Mouse (Mus musculus) MEL (cell line): Measurements from ENCODE around the gene Card9. TPM values are rescaled to one million over a fixed set of nuclear protein-coding genes. Genes with fewer than 3 reads are reported as not detected.

Experiments
- DNase-seq: peaks from one replicate; pipeline ENCODE4 v3.0.0; 2011; ENCODE audit warnings: low read depth, low spot score
- H3K27ac ChIP-seq: 2 replicates; pipeline ENCODE4 v1.5.1; 2012; ENCODE audit warnings: low read depth, mild to moderate bottlenecking, control low read depth, low read length, moderate library complexity; ENCODE audit not compliant: control insufficient read depth
- H3K27me3 ChIP-seq, 2 experiments: fragments of 150-350 bp in 1 of 2; sonication (generic) in 1 of 2; 2 replicates each; pipeline ENCODE4 v1.6.1; 2012; ENCODE audit warnings: low read length in 2 of 2, mild to moderate bottlenecking in 2 of 2, improper control_type of control experiment in 1 of 2, moderate library complexity in 1 of 2; ENCODE audit not compliant: insufficient read depth in 2 of 2, control insufficient read depth in 1 of 2
- H3K36me3 ChIP-seq, 2 experiments: 2 replicates each; pipeline ENCODE4 v1.6.1; 2012 to 2014; ENCODE audit warnings: low read length in 2 of 2, improper control_type of control experiment in 1 of 2, inconsistent platforms in 1 of 2, mild to moderate bottlenecking in 1 of 2; ENCODE audit not compliant: insufficient read depth in 2 of 2, control insufficient read depth in 1 of 2
- H3K4me1 ChIP-seq, 2 experiments: fragments of 150-350 bp in 1 of 2; sonication (generic) in 1 of 2; 2 replicates each; pipeline ENCODE4 v1.6.1; 2012; ENCODE audit warnings: low read length in 2 of 2, improper control_type of control experiment in 1 of 2, mild to moderate bottlenecking in 1 of 2; ENCODE audit not compliant: insufficient read depth in 2 of 2, control insufficient read depth in 1 of 2
- H3K4me3 ChIP-seq, 2 experiments: fragments of 150-350 bp in 1 of 2; sonication (generic) in 1 of 2; 2 replicates each; pipeline ENCODE4 v1.5.1; 2012; ENCODE audit warnings: low read depth in 2 of 2, low read length in 2 of 2, mild to moderate bottlenecking in 2 of 2, moderate library complexity in 2 of 2, control low read depth in 1 of 2, improper control_type of control experiment in 1 of 2; ENCODE audit not compliant: control insufficient read depth in 1 of 2, insufficient read depth in 1 of 2
- H3K79me2 ChIP-seq: 2 replicates; pipeline ENCODE4 v1.6.1; 2012; ENCODE audit warnings: mild to moderate bottlenecking, low read length, moderate library complexity; ENCODE audit not compliant: control insufficient read depth, poor library complexity, insufficient read depth
- H3K9ac ChIP-seq: 2 replicates; pipeline ENCODE4 v1.6.1; 2012; ENCODE audit warnings: low read depth, mild to moderate bottlenecking, control low read depth, low read length, moderate library complexity; ENCODE audit not compliant: control insufficient read depth, poor library complexity, severe bottlenecking
- H3K9me3 ChIP-seq: fragments of 150-350 bp; sonication (generic); replicated peaks from 2 replicates; pipeline ENCODE4 v1.6.1; 2012; ENCODE audit warnings: mild to moderate bottlenecking, low read length, improper control_type of control experiment, moderate library complexity; ENCODE audit not compliant: insufficient read depth
- CHD1 ChIP-seq: IDR thresholded peaks from 2 replicates; pipeline ENCODE4 v1.6.1; 2012; ENCODE audit warnings: low read depth, mild to moderate bottlenecking, inconsistent platforms, low read length, improper control_type of control experiment
- CHD2 ChIP-seq: IDR thresholded peaks from 2 replicates; pipeline ENCODE4 v1.6.1; 2011; ENCODE audit warnings: low read length, improper control_type of control experiment
- CTCF ChIP-seq, 3 experiments: IDR thresholded peaks in 2 of 3; conservative IDR thresholded peaks in 1 of 3; 2 replicates each; pipeline ENCODE4 v1.5.1; 2011 to 2012; ENCODE audit warnings: low read length in 3 of 3, low read depth in 2 of 3, mild to moderate bottlenecking in 2 of 3, improper control_type of control experiment in 1 of 3, inconsistent platforms in 1 of 3, mixed read lengths in 1 of 3, moderate library complexity in 1 of 3; ENCODE audit not compliant: control insufficient read depth in 1 of 3, insufficient read depth in 1 of 3, poor library complexity in 1 of 3, severe bottlenecking in 1 of 3
- GABPA ChIP-seq: IDR thresholded peaks from 2 replicates; pipeline ENCODE4 v1.6.1; 2012; ENCODE audit warnings: low read depth, mild to moderate bottlenecking, inconsistent platforms, low read length, improper control_type of control experiment, moderate library complexity
- GATA1 ChIP-seq: IDR thresholded peaks from 2 replicates; pipeline ENCODE4 v1.6.1; 2011; ENCODE audit warnings: low read depth, low read length, improper control_type of control experiment
- JUND ChIP-seq: IDR thresholded peaks from 2 replicates; pipeline ENCODE4 v1.6.1; 2011; ENCODE audit warnings: low read depth, mild to moderate bottlenecking, improper control_type of control experiment, low read length
- MAFK ChIP-seq: IDR thresholded peaks from 2 replicates; pipeline ENCODE4 v1.6.1; 2011; ENCODE audit warnings: low read depth, mild to moderate bottlenecking, low read length, improper control_type of control experiment, borderline replicate concordance
- MAZ ChIP-seq: IDR thresholded peaks from 2 replicates; pipeline ENCODE4 v1.6.1; 2012; ENCODE audit warnings: low read depth, mild to moderate bottlenecking, inconsistent platforms, low read length, improper control_type of control experiment
- MEF2A ChIP-seq: IDR thresholded peaks from 2 replicates; pipeline ENCODE4 v1.6.1; 2014; ENCODE audit warnings: low read depth, mild to moderate bottlenecking, inconsistent platforms, low read length, improper control_type of control experiment; ENCODE audit not compliant: poor library complexity, insufficient replicate concordance, severe bottlenecking; ENCODE audit errors: extremely low read depth
- MYB ChIP-seq: IDR thresholded peaks from 2 replicates; pipeline ENCODE4 v1.6.1; 2011; ENCODE audit warnings: mild to moderate bottlenecking, low read depth, low read length, improper control_type of control experiment
- MYC ChIP-seq: IDR thresholded peaks from 2 replicates; pipeline ENCODE4 v1.6.1; 2011; ENCODE audit warnings: low read depth, mild to moderate bottlenecking, low read length, improper control_type of control experiment, moderate library complexity
- NELFE ChIP-seq: IDR thresholded peaks from 2 replicates; pipeline ENCODE4 v1.6.1; 2011; ENCODE audit warnings: low read depth, low read length, improper control_type of control experiment
- POLR2AphosphoS2 ChIP-seq: IDR thresholded peaks from 2 replicates; pipeline ENCODE4 v1.6.1; 2011; ENCODE audit warnings: low read length, improper control_type of control experiment
- RCOR1 ChIP-seq: IDR thresholded peaks from 2 replicates; pipeline ENCODE4 v1.6.1; 2012; ENCODE audit warnings: low read depth, mild to moderate bottlenecking, inconsistent platforms, low read length, improper control_type of control experiment
- SMC3 ChIP-seq: IDR thresholded peaks from 2 replicates; pipeline ENCODE4 v1.6.1; 2011; ENCODE audit warnings: low read depth, low read length, improper control_type of control experiment
- TAL1 ChIP-seq: IDR thresholded peaks from 2 replicates; pipeline ENCODE4 v1.6.1; 2012; ENCODE audit warnings: mild to moderate bottlenecking, inconsistent platforms, low read length, moderate library complexity, mixed read lengths
- TBP ChIP-seq: IDR thresholded peaks from 2 replicates; pipeline ENCODE4 v1.8.0; 2011; ENCODE audit warnings: low read depth, low read length, improper control_type of control experiment
- USF1 ChIP-seq: IDR thresholded peaks from 2 replicates; pipeline ENCODE4 v1.6.1; 2014; ENCODE audit warnings: low read depth, mild to moderate bottlenecking, inconsistent platforms, low read length, improper control_type of control experiment, moderate library complexity
- USF2 ChIP-seq, 2 experiments: IDR thresholded peaks; 2 replicates each; pipeline ENCODE4 v1.6.1; 2011 to 2012; ENCODE audit warnings: improper control_type of control experiment in 2 of 2, low read length in 2 of 2, borderline replicate concordance in 1 of 2, inconsistent platforms in 1 of 2, low read depth in 1 of 2, mild to moderate bottlenecking in 1 of 2; ENCODE audit not compliant: insufficient read depth in 1 of 2
- ZC3H11A ChIP-seq: IDR thresholded peaks from 2 replicates; pipeline ENCODE4 v1.6.1; 2012; ENCODE audit warnings: low read depth, mild to moderate bottlenecking, inconsistent platforms, low read length, improper control_type of control experiment
- ZKSCAN1 ChIP-seq: IDR thresholded peaks from 2 replicates; pipeline ENCODE4 v1.6.1; 2012; ENCODE audit warnings: low read depth, mild to moderate bottlenecking, inconsistent platforms, low read length, improper control_type of control experiment, moderate library complexity
- ZMIZ1 ChIP-seq: IDR thresholded peaks from 2 replicates; pipeline ENCODE4 v1.6.1; 2012; ENCODE audit warnings: low read depth, mild to moderate bottlenecking, inconsistent platforms, low read length, improper control_type of control experiment, moderate library complexity
- polyA plus RNA-seq, 2 experiments: library from polyadenylated mRNA; stranded (reverse) in 1 of 2; unstranded in 1 of 2; fragments of >175 nt in 1 of 2; fragments of >200 nt in 1 of 2; gene quantifications; 2 replicates each; pipeline versions ENCODE4 v1.2.1 to v1.2.4; 2012; ENCODE audit warnings: low replicate concordance in 2 of 2, low read depth in 1 of 2; ENCODE audit not compliant: insufficient read length in 2 of 2, insufficient read depth in 1 of 2, missing spikeins in 1 of 2
- total RNA-seq: library from RNA; depleted of rRNA; stranded (reverse); fragments of 300-350 nt; gene quantifications from 2 replicates; pipeline ENCODE4 v1.2.3, GENCODE M21; 2012

Card9 gene
- total and polyA plus RNA-seq, 3 experiments: 0.35 to 0.72 TPM; not detected in 1

DNA sequence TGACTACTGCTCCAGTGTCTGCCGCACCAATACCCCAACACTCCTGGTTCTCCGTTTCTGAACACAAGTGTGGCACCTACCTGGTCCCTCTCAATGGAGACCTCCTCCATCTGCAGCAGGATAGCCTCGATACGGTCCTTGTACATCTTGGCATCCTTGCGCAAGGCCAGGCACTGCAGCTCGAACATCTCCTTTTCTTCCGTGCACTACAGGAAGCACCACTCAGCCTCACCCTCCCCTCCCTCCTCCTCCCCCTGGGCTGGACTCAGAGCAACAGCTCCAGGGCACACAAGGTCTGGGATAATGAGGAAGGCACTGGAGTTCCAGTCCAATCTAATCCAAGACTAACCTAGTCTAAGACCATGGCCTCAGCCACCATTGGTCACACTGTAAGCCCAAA, 4.0 kb downstream of the Card9 start:
- Histone ChIP-seq H3K4me1 (peaks cover 0 to 7% of the 10 kb centered on the region in 2 experiments; a peak in 2 of 4 replicates), H3K9ac (no peak overlapping the region), H3K9me3 (no peaks in the 10 kb centered on the region), H3K4me3 (no peak overlapping the region), H3K79me2 (peaks cover 6% of the 10 kb centered on the region; the same call in 1 of the 2 replicates), H3K36me3 (peaks cover 0 to 2% of the 10 kb centered on the region in 2 experiments; a peak in 1 of 4 replicates), H3K27ac (no peak overlapping the region), H3K27me3 (no peaks in the 10 kb centered on the region; a peak in 1 of 4 replicates)
- no peak for DNase-seq
- TF ChIP-seq MEF2A: no peak
- TF ChIP-seq MYC: no peak
- no peak for TF ChIP-seq MAZ
- no peak for TF ChIP-seq JUND
- no peak for TF ChIP-seq USF1
- TF ChIP-seq CTCF (IDR thresholded peaks at IDR 0.05 in 2 of 3, conservative IDR thresholded peaks at IDR 0.05 in 1 of 3; ENCODE audit: control insufficient read depth in 1 of 3, insufficient read depth in 1 of 3, low read depth in 2 of 3, low read length in 3 of 3, poor library complexity in 1 of 3, severe bottlenecking in 1 of 3): no peak
- no peak for TF ChIP-seq ZC3H11A
- TF ChIP-seq POLR2AphosphoS2: no peak
- TF ChIP-seq CHD2: no peak
- TF ChIP-seq USF2 (IDR thresholded peaks at IDR 0.05; ENCODE audit: borderline replicate concordance in 1 of 2, insufficient read depth in 1 of 2, low read depth in 1 of 2, low read length in 2 of 2): no peak
- no peak for TF ChIP-seq GABPA
- no peak for TF ChIP-seq GATA1
- no peak for TF ChIP-seq MAFK
- TF ChIP-seq ZMIZ1: no peak
- TF ChIP-seq ZKSCAN1: no peak
- TF ChIP-seq NELFE: no peak
- TF ChIP-seq RCOR1: no peak
- no peak for TF ChIP-seq SMC3
- TF ChIP-seq MYB: no peak
- no peak for TF ChIP-seq CHD1

DNA sequence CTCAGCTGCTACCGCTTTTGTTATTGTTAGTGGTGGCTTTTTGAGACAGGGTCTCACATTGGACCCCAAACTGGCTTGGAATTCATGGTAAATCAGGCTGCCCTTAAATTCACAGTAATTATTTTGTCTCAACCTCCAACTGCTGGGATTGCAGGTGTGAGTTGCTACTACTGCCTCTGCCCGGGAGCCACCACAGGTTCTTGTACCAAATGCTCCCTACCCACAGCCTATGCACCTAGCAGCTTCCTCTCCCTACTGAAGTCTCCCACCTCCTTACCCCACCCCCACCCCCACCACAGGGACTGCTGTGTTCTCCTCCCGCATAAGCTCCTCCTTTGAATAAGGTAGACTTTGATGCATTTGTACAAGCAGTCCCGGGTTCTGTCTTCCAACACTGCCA, 4.5 kb downstream of the Card9 start:
- H3K27ac ChIP-seq: no peak overlapping the region
- peaks cover 0 to 8% of the 10 kb centered on the region in 2 experiments; a peak in 2 of 4 replicates for H3K4me1 ChIP-seq
- no peaks in the 10 kb centered on the region for H3K9me3 ChIP-seq
- peaks cover 9% of the 10 kb centered on the region for H3K79me2 ChIP-seq
- peaks cover 0 to 2% of the 10 kb centered on the region in 2 experiments; a peak in 1 of 4 replicates for H3K36me3 ChIP-seq
- no peak for DNase-seq
- no peaks in the 10 kb centered on the region; a peak in 1 of 4 replicates for H3K27me3 ChIP-seq
- no peak overlapping the region for H3K9ac ChIP-seq
- no peak for TF ChIP-seq POLR2AphosphoS2
- TF ChIP-seq TAL1: no peak
- TF ChIP-seq NELFE: no peak
- no peak for TF ChIP-seq TBP
- no peak for TF ChIP-seq CHD1
- TF ChIP-seq RCOR1: no peak
- no peak overlapping the region for H3K4me3 ChIP-seq
